Mouse (Mus musculus): ENCODE data around the gene Prlh.

GRCm38 (mm10) chr1:91002641-91003040 is 49.7 kb downstream of the Prlh start:
- TF ChIP-seq CTCF (IDR thresholded peaks at IDR 0.05; ENCODE audit: insufficient read depth, low read depth, low read length) (no peak), POLR2A (IDR thresholded peaks at IDR 0.05; ENCODE audit: insufficient read depth, low read depth, low read length) (no peak)

All from olfactory bulb, adult 2 months (tissue).